8 mouse cellular contexts compared by ENCODE assay signal in genomic region chr1:153451237-153452154, GRCm38 (mm10). TPM values are rescaled to one million over a fixed set of nuclear protein-coding genes. Genes with fewer than 3 reads are reported as not detected.
DNase-seq lines count a peak whose midpoint lies in the region; ATAC-seq lines count a peak whose summit lies in the region.

No protein-coding gene starts in this region.

- no peaks in the 10 kb centered on the region for H3K27me3 ChIP-seq in forebrain, embryonic 15.5 days
- no peaks in the 10 kb centered on the region for H3K27me3 ChIP-seq in midbrain, embryonic 15.5 days (replicated peaks)

- DNase-seq in cerebellum, adult 11 months, result peak; percentile 9
- DNase-seq in cerebellum, adult 9-11 months, result no peak
- DNase-seq in A20 (ENCODE audit: low read depth, low spot score), result peak; percentile 61
- DNase-seq in adrenal gland, postnatal 36 days, result peak; percentile 36 to 43
- peak; percentile 57 for DNase-seq in layer of hippocampus, adult 9-11 months
- DNase-seq in thymus, postnatal 0 days (ENCODE audit: low spot score), result peak; percentile 58

- H3K9ac ChIP-seq in forebrain, embryonic 15.5 days (replicated peaks), result no peak overlapping the region
- H3K9ac ChIP-seq in midbrain, embryonic 15.5 days, result no peak overlapping the region

- no peak overlapping the region for H3K27ac ChIP-seq in forebrain, embryonic 15.5 days (replicated peaks)
- no peak overlapping the region for H3K27ac ChIP-seq in midbrain, embryonic 15.5 days

- whole genome bisulfite sequencing in forebrain, embryonic 15.5 days, result 73% methylated on average over 10 of the region's 10 CpGs
- 76% methylated on average over 10 of the region's 10 CpGs for WGBS in midbrain, embryonic 15.5 days

- no peaks in the 10 kb centered on the region for H3K4me1 ChIP-seq in forebrain, embryonic 15.5 days
- no peaks in the 10 kb centered on the region for H3K4me1 ChIP-seq in midbrain, embryonic 15.5 days

- H3K4me2 ChIP-seq in forebrain, embryonic 15.5 days (replicated peaks), result no peak overlapping the region
- no peak overlapping the region for H3K4me2 ChIP-seq in midbrain, embryonic 15.5 days

- H3K4me3 ChIP-seq in forebrain, embryonic 15.5 days, result no peak overlapping the region
- H3K4me3 ChIP-seq in midbrain, embryonic 15.5 days, result no peak overlapping the region

- peaks cover 27% of the 10 kb centered on the region for H3K36me3 ChIP-seq in forebrain, embryonic 15.5 days
- H3K36me3 ChIP-seq in midbrain, embryonic 15.5 days (replicated peaks), result peaks cover 5% of the 10 kb centered on the region; the same call in 1 of the 2 replicates

- no peaks in the 10 kb centered on the region for H3K9me3 ChIP-seq in forebrain, embryonic 15.5 days
- H3K9me3 ChIP-seq in midbrain, embryonic 15.5 days, result no peaks in the 10 kb centered on the region

- 0 out of 2 replicates have a peak, but pooled peaks have one; percentile 38 for ATAC-seq in forebrain, embryonic 15.5 days (replicated peaks)
- ATAC-seq in midbrain, embryonic 15.5 days (replicated peaks), result peak; percentile 61; the same call in 1 of the 2 replicates

RNA-seq across cellular contexts. Expression of gene Shcbp1l, which starts 26.5 kb away (rescaled TPM):
- under 1 TPM; 0.20 to 0.36 TPM for total RNA-seq in adrenal gland, postnatal 36 days (2021)
- 0.41 and 0.42 TPM in 2 replicates for polyA plus RNA-seq in forebrain, embryonic 15.5 days (2015; fragmentation: Nextera tagmentation; extraction: Ambion mirVana)
- 0.23 and 0.39 TPM in 2 replicates for polyA plus RNA-seq in midbrain, embryonic 15.5 days (2015; fragmentation: Nextera tagmentation; extraction: Ambion mirVana)
- polyA plus RNA-seq in thymus, postnatal 0 days (2015; fragmentation: Nextera tagmentation; extraction: Ambion mirVana), result 0.61 and 0.64 TPM in 2 replicates

RNA-seq across cellular contexts. Expression of gene Dhx9, which starts 36.0 kb away (rescaled TPM):
- 100 to 1,000 TPM; 117 to 119 TPM for total RNA-seq in adrenal gland, postnatal 36 days (2021)
- polyA plus RNA-seq in forebrain, embryonic 15.5 days (2015; fragmentation: Nextera tagmentation; extraction: Ambion mirVana), result 37.4 and 39.1 TPM in 2 replicates
- 30.2 and 36.3 TPM in 2 replicates for polyA plus RNA-seq in midbrain, embryonic 15.5 days (2015; fragmentation: Nextera tagmentation; extraction: Ambion mirVana)
- polyA plus RNA-seq in thymus, postnatal 0 days (2015; fragmentation: Nextera tagmentation; extraction: Ambion mirVana), result 33.4 and 41.3 TPM in 2 replicates
